Mouse (Mus musculus) gastrocnemius, adult 2 months (tissue): ENCODE measurements around the gene Olfr1295. TPM values are rescaled to one million over a fixed set of nuclear protein-coding genes. Genes with fewer than 3 reads are reported as not detected.

Experiments
- DNase-seq: peaks from one replicate; pipeline ENCODE4 v3.0.0; 2022
- H3K27ac ChIP-seq: fragments of 200-600 bp; 2 replicates; pipeline ENCODE4 v1.8.1; 2022; ENCODE audit warnings: mild to moderate bottlenecking
- H3K4me3 ChIP-seq: fragments of 200-600 bp; 2 replicates; pipeline ENCODE4 v1.8.1; 2022; ENCODE audit warnings: mild to moderate bottlenecking, moderate library complexity
- CTCF ChIP-seq: fragments of 200-600 bp; IDR thresholded peaks from 2 replicates; pipeline ENCODE4 v1.8.1; 2022; ENCODE audit warnings: antibody characterized with exemption, mild to moderate bottlenecking, moderate library complexity
- intact Hi-C: fragments of 180-260 bp; cut with DNase I; formaldehyde crosslinking; loops from one replicate; pipeline ENCODE4 v1.15.1; 2025
- long read RNA-seq, 2 experiments: library from polyadenylated mRNA; stranded (forward); transcript quantifications; one replicate each; pipeline ENCODE4 v2.0.0; 2021
- total RNA-seq, 2 experiments: library from RNA; stranded (reverse); gene quantifications; 2 replicates each; pipeline ENCODE4 v1.2.3; 2021

Olfr1295 gene
- not detected for total RNA-seq
- long read RNA-seq, experiment 1, result 0 reads
- long read RNA-seq, experiment 2, result 0 reads

GRCm38 (mm10) chr2:111569581-111569980, at the start of gene Olfr1295:
Gene Olfr1295 (minus strand): TSS chr2:111569681.
- intact Hi-C loops, result no loop called here
- no peak for DNase-seq
- TF ChIP-seq CTCF, result no peak
- Histone ChIP-seq H3K27ac (no peak within 1 kb of the TSS), H3K4me3 (no peak within 1 kb of the TSS)

DNA sequence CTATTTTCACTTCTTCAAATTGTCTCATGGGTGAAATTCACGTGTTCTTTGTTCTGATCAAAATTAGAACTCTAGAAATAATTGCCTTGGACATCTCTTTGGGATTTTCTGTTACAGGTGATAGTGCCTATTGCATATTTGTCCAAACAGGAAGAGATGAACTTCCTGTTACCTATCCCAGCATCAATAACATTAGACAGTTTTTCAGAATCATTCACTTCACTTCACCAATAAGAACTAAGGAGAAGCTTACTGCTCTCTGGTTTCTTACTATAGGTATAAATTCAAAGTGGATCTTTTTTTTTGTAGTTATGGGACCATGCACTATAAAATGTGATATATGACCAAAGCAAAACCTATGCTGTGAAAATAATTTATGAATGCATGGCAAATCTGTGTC, 29.3 kb downstream of the Olfr1295 start, which contains the start of gene Olfr1294:
TSS of gene Olfr1294 (minus strand) at position 101 of the 400 bp plus-strand sequence.
- TF ChIP-seq CTCF, result no peak
- Histone ChIP-seq H3K27ac (no peak within 1 kb of the TSS), H3K4me3 (no peak within 1 kb of the TSS)
- intact Hi-C loops, result no loop called here
- no peak for DNase-seq

GRCm38 (mm10) chr2:111524903-111525302, 44.6 kb downstream of the Olfr1295 start, which contains the start of gene Olfr1293-ps:
Gene Olfr1293-ps (plus strand): TSS chr2:111525203.
- TF ChIP-seq CTCF, result no peak
- no peak within 1 kb of the TSS for H3K4me3 ChIP-seq
- intact Hi-C loops, result no loop called here
- no peak within 1 kb of the TSS for H3K27ac ChIP-seq
- DNase-seq, result no peak

GRCm38 (mm10) chr2:111517451-111517850, 52.0 kb downstream of the Olfr1295 start:
- H3K27ac ChIP-seq, result no peak overlapping the region
- no peak for TF ChIP-seq CTCF
- intact Hi-C loops, result no loop called here
- no peak for DNase-seq
- H3K4me3 ChIP-seq, result no peak overlapping the region

Other genes starting within 250 kb of the Olfr1295 start
- gene Olfr1281, start 243.2 kb downstream of the Olfr1295 start, total RNA-seq, result not detected
- not detected for gene Olfr1282, start 233.6 kb downstream of the Olfr1295 start, total RNA-seq
- not detected for gene Olfr1283, start 202.9 kb downstream of the Olfr1295 start, total RNA-seq
- gene Olfr1284, start 194.2 kb downstream of the Olfr1295 start, total RNA-seq, result not detected
- not detected for gene Olfr1286, start 146.6 kb downstream of the Olfr1295 start, total RNA-seq
- not detected for gene Olfr1287, start 120.5 kb downstream of the Olfr1295 start, total RNA-seq
- gene Olfr1288, start 95.6 kb downstream of the Olfr1295 start, total RNA-seq, result not detected
- not detected for gene Olfr1289, start 88.9 kb downstream of the Olfr1295 start, total RNA-seq
- not detected for gene Olfr1290, start 75.9 kb downstream of the Olfr1295 start, total RNA-seq
- gene Olfr1291-ps1, start 72.5 kb downstream of the Olfr1295 start, total RNA-seq, result not detected
- not detected for gene Olfr1293-ps, start 44.5 kb downstream of the Olfr1295 start, total RNA-seq
- not detected for gene Olfr1294, start 29.4 kb downstream of the Olfr1295 start, total RNA-seq
- gene Olfr1297, start 56.8 kb upstream of the Olfr1295 start, total RNA-seq, result not detected
- not detected for gene Olfr1298, start 79.5 kb upstream of the Olfr1295 start, total RNA-seq
- gene Olfr1299, start 91.7 kb upstream of the Olfr1295 start, total RNA-seq, result not detected
- gene Olfr1301, start 181.3 kb upstream of the Olfr1295 start, total RNA-seq, result not detected
- not detected for gene Olfr1302, start 207.7 kb upstream of the Olfr1295 start, total RNA-seq